Mouse (Mus musculus) brain, adult 10 weeks (tissue): ENCODE data around the gene Commd8. TPM values are rescaled to one million over a fixed set of nuclear protein-coding genes. Genes with fewer than 3 reads are reported as not detected.

Source experiments
- polyA plus RNA-seq: library from polyadenylated mRNA; stranded (reverse); fragments of 350-450 nt; fragmentation: Illumina TruSeq; extraction: RNeasy Lipid Tissue Mini Kit (QIAGEN cat#74804); gene quantifications from one replicate; pipeline ENCODE4 v1.2.3, GENCODE M21; 2015; ENCODE audit warnings: low read depth, low replicate concordance

The Commd8 gene
- 118 TPM for polyA plus RNA-seq

GRCm38 (mm10) chr5:72167594-72168284 is at the start of gene Commd8:
Gene Commd8 (minus strand): TSS chr5:72168189.

